Mouse (Mus musculus): ENCODE measurements around the gene Kctd17. TPM values are rescaled to one million over a fixed set of nuclear protein-coding genes. Genes with fewer than 3 reads are reported as not detected.

Gene Kctd17
- polyA plus RNA-seq, 1 experiment: not detected

DNA sequence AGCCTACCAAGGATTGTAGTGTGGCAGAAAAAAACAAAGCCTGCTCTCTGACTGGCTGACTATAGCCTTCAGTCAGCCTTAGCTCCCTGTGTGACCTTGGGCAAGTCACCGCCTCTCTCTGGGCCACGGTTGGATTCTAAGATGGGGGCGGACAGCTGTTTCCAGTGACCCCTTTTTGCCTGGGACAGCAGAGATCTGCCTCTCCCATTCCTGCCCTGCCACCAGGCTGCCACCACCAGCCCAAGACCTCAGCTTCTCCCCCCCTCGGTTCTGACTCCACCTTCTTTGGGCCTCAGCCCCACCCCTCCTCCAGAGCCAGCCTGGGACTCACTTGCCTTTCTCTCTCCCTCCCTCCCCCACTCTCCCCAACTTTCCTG lies 9.6 kb downstream of the Kctd17 start:
- WGBS: 42% methylated on average over 4 of the region's 4 CpGs
- peak overlapping the region; percentile 13; the same call in 1 of the 2 replicates for H3K27ac ChIP-seq (ENCODE audit: insufficient read depth, low read depth, low read length)
- peaks cover 69% of the 10 kb centered on the region for H3K4me1 ChIP-seq (ENCODE audit: control insufficient read depth, insufficient read depth, low read length)
- H3K4me3 ChIP-seq (ENCODE audit: insufficient read depth, low read depth, low read length): no peak overlapping the region
- TF ChIP-seq CTCF (IDR thresholded peaks at IDR 0.05; ENCODE audit: insufficient read depth, low read depth, low read length): no peak
- TF ChIP-seq POLR2A (IDR thresholded peaks at IDR 0.05; ENCODE audit: insufficient read depth, low read depth, low read length): no peak

DNA sequence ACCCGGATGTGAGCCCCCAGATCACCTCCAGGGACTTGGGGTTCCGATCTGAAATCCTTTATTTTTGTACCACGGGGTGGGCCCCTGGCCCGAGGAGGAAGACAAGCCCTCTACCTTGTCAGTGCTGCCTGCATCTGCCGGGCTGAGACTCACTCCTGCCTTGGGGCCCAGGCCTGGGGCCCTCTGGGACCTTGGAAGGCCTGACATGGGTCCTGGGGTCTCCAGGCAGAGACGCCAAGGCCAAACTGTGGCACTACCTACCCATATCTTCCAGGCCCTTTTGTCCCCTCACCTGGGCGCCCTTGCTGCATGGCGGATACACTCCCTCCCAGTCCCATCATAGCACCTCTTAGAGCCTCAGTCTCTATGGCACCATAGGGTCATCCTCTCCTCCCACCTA lies 10.1 kb downstream of the Kctd17 start:
- 63% methylated on average over 8 of the region's 8 CpGs for WGBS
- H3K4me3 ChIP-seq (ENCODE audit: insufficient read depth, low read depth, low read length): no peak overlapping the region
- peaks cover 69% of the 10 kb centered on the region for H3K4me1 ChIP-seq (ENCODE audit: control insufficient read depth, insufficient read depth, low read length)
- no peak overlapping the region for H3K27ac ChIP-seq (ENCODE audit: insufficient read depth, low read depth, low read length)
- TF ChIP-seq POLR2A (IDR thresholded peaks at IDR 0.05; ENCODE audit: insufficient read depth, low read depth, low read length) (no peak), CTCF (IDR thresholded peaks at IDR 0.05; ENCODE audit: insufficient read depth, low read depth, low read length) (no peak)

DNA sequence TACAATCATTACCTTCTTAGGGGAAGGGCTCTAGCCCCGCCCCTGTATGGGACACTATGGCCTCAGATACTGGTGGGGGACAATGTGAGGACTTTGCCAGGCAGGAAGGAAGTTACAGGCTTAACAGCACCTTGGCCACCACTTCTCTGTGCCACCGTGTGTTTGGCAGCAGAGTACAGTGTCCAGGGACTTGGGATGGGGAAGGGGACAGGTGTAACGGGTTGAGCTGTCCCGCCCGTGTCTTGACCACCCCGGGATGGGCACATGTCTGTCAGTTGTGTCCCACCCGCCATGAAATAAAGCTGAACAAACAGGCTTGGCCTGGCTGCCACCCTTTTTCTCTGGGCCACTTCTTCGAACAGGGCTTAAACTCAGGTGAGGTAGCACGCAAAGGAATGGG lies 10.6 kb downstream of the Kctd17 start:
- no peak overlapping the region for H3K4me3 ChIP-seq (ENCODE audit: insufficient read depth, low read depth, low read length)
- TF ChIP-seq POLR2A (IDR thresholded peaks at IDR 0.05; ENCODE audit: insufficient read depth, low read depth, low read length) (no peak), CTCF (IDR thresholded peaks at IDR 0.05; ENCODE audit: insufficient read depth, low read depth, low read length) (no peak)
- H3K4me1 ChIP-seq (ENCODE audit: control insufficient read depth, insufficient read depth, low read length): peaks cover 71% of the 10 kb centered on the region
- no peak overlapping the region for H3K27ac ChIP-seq (ENCODE audit: insufficient read depth, low read depth, low read length)
- 75% methylated on average over 9 of the region's 9 CpGs for WGBS

DNA sequence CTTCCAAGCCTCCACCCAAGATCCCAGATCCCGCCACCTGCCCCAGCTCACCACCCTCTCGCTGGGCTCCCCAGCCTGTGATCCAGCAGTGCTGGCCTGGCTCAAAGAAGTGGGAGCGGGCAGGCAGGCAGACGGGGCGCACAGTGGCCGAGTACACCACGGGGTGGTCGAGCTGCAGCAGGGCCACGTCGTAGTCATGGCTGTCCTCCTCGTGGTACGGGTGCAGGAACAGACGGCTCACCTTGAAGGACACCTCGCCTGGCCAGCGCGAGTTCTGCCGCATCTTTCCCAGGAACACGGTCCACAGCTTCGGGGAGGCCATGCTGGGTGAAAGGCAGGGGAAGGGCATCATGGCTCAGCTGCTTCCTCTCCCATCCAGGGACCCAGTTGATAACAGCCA lies 13.9 kb downstream of the Kctd17 start:
- Histone ChIP-seq H3K4me3 (ENCODE audit: insufficient read depth, low read depth, low read length) (no peak overlapping the region), H3K4me1 (ENCODE audit: control insufficient read depth, insufficient read depth, low read length) (peaks cover 50% of the 10 kb centered on the region), H3K27ac (ENCODE audit: insufficient read depth, low read depth, low read length) (no peak overlapping the region)
- TF ChIP-seq CTCF (IDR thresholded peaks at IDR 0.05; ENCODE audit: insufficient read depth, low read depth, low read length) (no peak), POLR2A (IDR thresholded peaks at IDR 0.05; ENCODE audit: insufficient read depth, low read depth, low read length) (no peak)
- WGBS: 93% methylated on average over 19 of the region's 19 CpGs

GRCm38 (mm10) chr15:78443857-78444256 lies 15.5 kb downstream of the Kctd17 start:
- TF ChIP-seq CTCF (IDR thresholded peaks at IDR 0.05; ENCODE audit: insufficient read depth, low read depth, low read length): no peak
- TF ChIP-seq POLR2A (IDR thresholded peaks at IDR 0.05; ENCODE audit: insufficient read depth, low read depth, low read length): no peak
- peaks cover 39% of the 10 kb centered on the region for H3K4me1 ChIP-seq (ENCODE audit: control insufficient read depth, insufficient read depth, low read length)
- WGBS: 74% methylated on average over 6 of the region's 6 CpGs

GRCm38 (mm10) chr15:78447121-78447520 lies 18.8 kb downstream of the Kctd17 start:
- H3K27ac ChIP-seq (ENCODE audit: insufficient read depth, low read depth, low read length): no peak overlapping the region
- H3K4me3 ChIP-seq (ENCODE audit: insufficient read depth, low read depth, low read length): no peak overlapping the region
- H3K4me1 ChIP-seq (ENCODE audit: control insufficient read depth, insufficient read depth, low read length): peaks cover 36% of the 10 kb centered on the region
- TF ChIP-seq POLR2A (IDR thresholded peaks at IDR 0.05; ENCODE audit: insufficient read depth, low read depth, low read length) (no peak), CTCF (IDR thresholded peaks at IDR 0.05; ENCODE audit: insufficient read depth, low read depth, low read length) (no peak)
- WGBS: 32% methylated on average over 7 of the region's 7 CpGs

More at GRCm38 (mm10) chr15:78443857-78444256, 15.5 kb downstream of the Kctd17 start:
- Histone ChIP-seq H3K4me3 (ENCODE audit: insufficient read depth, low read depth, low read length) (no peak overlapping the region), H3K27ac (ENCODE audit: insufficient read depth, low read depth, low read length) (no peak overlapping the region)

DNA sequence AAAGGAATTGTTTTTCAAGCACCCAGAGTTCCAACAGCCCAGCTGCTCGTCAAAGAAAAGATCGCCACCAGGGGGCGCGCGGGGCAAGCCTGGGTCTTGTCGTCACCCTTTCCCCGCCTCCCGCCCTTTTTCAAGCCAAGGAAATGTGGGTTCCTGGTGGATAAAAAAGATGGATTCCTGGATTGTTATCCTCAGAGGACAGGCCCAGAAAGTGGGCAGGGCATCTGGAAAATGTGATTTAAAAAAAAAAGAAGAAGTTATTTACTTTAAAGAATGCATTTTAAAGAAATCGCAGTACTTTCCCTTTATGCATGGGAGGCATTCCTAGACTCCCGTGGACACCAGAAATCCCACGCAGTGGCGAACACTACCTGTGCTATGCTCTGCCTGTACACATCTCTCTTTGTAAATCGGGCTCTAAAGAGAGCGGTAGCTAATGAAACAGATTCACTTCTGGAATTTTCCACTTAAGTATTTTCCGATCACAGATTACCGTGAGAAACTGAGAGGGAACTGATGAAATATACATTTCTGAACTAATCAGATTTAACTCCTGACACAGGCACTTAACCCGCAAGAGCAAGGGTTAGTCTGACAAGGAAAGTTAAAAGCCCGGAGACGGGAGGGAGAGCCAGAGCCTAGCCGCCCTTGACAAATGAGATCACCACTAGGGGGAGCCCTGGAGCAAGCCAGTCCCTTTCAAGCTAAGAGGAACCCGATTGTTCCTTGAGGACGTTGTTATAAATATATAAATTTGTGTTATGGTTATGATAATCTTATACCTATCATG lies 19.6 kb downstream of the Kctd17 start:
- peaks cover 36% of the 10 kb centered on the region for H3K4me1 ChIP-seq (ENCODE audit: control insufficient read depth, insufficient read depth, low read length)
- TF ChIP-seq CTCF (IDR thresholded peaks at IDR 0.05; ENCODE audit: insufficient read depth, low read depth, low read length) (peak; percentile 81), POLR2A (IDR thresholded peaks at IDR 0.05; ENCODE audit: insufficient read depth, low read depth, low read length) (no peak)
- no peak overlapping the region for H3K4me3 ChIP-seq (ENCODE audit: insufficient read depth, low read depth, low read length)
- under 1% methylated on average over 22 of the region's 22 CpGs for WGBS
- peak overlapping the region; percentile 76 for H3K27ac ChIP-seq (ENCODE audit: insufficient read depth, low read depth, low read length)

DNA sequence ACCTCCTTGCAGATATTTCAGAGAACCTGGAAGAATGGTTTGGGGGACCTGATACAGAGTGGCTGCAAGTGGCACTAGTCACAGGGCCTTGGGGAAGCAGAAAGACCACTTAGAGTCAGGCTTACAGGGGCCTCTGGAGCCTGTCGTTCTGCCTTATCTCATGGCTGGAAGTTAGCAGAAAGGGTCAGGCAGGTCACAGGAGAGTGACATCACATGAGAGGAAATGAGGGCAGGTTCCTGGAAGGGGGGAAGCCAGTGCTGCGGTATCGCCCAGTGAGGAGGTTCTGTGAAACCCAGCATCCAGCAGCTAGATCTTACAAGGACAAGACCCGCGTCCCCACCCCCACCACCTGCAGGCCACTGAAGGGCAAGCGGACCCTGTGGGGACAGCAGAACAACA lies 20.8 kb downstream of the Kctd17 start:
- Histone ChIP-seq H3K4me1 (ENCODE audit: control insufficient read depth, insufficient read depth, low read length) (peaks cover 32% of the 10 kb centered on the region), H3K27ac (ENCODE audit: insufficient read depth, low read depth, low read length) (peak overlapping the region; percentile 47), H3K4me3 (ENCODE audit: insufficient read depth, low read depth, low read length) (no peak overlapping the region)
- 81% methylated on average over 6 of the region's 6 CpGs for WGBS
- TF ChIP-seq POLR2A (IDR thresholded peaks at IDR 0.05; ENCODE audit: insufficient read depth, low read depth, low read length) (no peak), CTCF (IDR thresholded peaks at IDR 0.05; ENCODE audit: insufficient read depth, low read depth, low read length) (no peak)

DNA sequence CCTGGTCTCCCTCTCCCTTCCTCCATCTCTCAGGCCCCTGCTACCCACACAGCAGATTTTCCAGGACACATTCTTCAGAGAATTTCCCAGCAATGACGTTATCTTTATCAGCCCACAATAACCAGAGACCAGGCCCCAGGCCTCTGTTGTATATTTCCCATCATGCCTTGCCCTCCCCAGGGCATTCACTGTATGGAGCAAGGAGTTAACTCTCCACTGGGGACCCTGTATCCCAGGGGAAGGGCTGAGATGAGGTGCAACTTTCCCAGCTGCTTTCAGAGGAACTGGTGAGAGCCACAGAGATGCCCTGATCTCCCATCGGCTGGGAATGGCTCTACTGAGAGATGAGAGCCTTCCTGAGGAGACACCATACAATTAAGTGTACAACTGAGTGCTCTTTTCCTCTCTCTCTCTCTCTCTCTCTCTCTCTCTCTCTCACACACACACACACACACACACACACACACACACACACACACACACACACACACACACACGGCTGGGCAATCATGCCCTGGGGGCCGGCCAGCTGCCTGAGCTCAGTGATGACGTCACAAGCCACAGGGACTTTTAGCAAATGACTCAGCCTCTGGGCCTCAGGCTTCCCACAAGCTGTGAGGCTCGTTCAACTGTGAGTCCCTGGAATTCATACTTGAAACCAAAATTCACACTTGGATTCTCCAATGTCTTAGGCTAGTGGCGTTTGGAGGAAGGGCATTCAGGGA lies 21.5 kb downstream of the Kctd17 start:
- H3K4me1 ChIP-seq (ENCODE audit: control insufficient read depth, insufficient read depth, low read length): peaks cover 32% of the 10 kb centered on the region
- WGBS: 14% methylated on average over 7 of the region's 7 CpGs
- H3K27ac ChIP-seq (ENCODE audit: insufficient read depth, low read depth, low read length): peak overlapping the region; percentile 47
- TF ChIP-seq POLR2A (IDR thresholded peaks at IDR 0.05; ENCODE audit: insufficient read depth, low read depth, low read length): no peak
- H3K4me3 ChIP-seq (ENCODE audit: insufficient read depth, low read depth, low read length): no peak overlapping the region

All from olfactory bulb, adult 2 months (tissue).